Mouse (Mus musculus): ENCODE measurements at regions not wholly inside any gene's neighbourhood (a gene's known extent, or its start where the extent isn't known, plus 50 kb on each side); places are given as distances from the start of the nearest gene placed in this dataset.

- no peak for DNase-seq
- Histone ChIP-seq H3K4me3 (replicated peaks; ENCODE audit: insufficient read depth, low read depth, low read length) (no peak overlapping the region), H3K27me3 (ENCODE audit: control insufficient read depth, insufficient read depth, low read length) (no peaks in the 10 kb centered on the region), H3K27ac (ENCODE audit: insufficient read depth, low read length) (no peak overlapping the region), H3K4me1 (ENCODE audit: control insufficient read depth, insufficient read depth, low read length) (no peaks in the 10 kb centered on the region)
- WGBS, result 87% methylated on average over 3 of the region's 3 CpGs
- no peak for TF ChIP-seq POLR2A (IDR thresholded peaks at IDR 0.05; ENCODE audit: borderline replicate concordance, insufficient read depth, low read length)
- no peak for TF ChIP-seq CTCF (IDR thresholded peaks at IDR 0.05; ENCODE audit: borderline replicate concordance, insufficient read depth, low read depth, low read length)
Observed at GRCm38 (mm10) chr12:97720554-97720953, 538.7 kb downstream of the Galc start.

- no peaks in the 10 kb centered on the region for H3K27me3 ChIP-seq (ENCODE audit: control insufficient read depth, insufficient read depth, low read length)
- WGBS, result 93% methylated on average over 5 of the region's 5 CpGs
- H3K27ac ChIP-seq (ENCODE audit: insufficient read depth, low read length), result no peak overlapping the region
- DNase-seq, result no peak
- H3K4me1 ChIP-seq (ENCODE audit: control insufficient read depth, insufficient read depth, low read length), result no peaks in the 10 kb centered on the region
- TF ChIP-seq POLR2A (IDR thresholded peaks at IDR 0.05; ENCODE audit: borderline replicate concordance, insufficient read depth, low read length) (no peak), CTCF (IDR thresholded peaks at IDR 0.05; ENCODE audit: borderline replicate concordance, insufficient read depth, low read depth, low read length) (no peak)
- H3K4me3 ChIP-seq (replicated peaks; ENCODE audit: insufficient read depth, low read depth, low read length), result no peak overlapping the region
Observed at GRCm38 (mm10) chr12:97717812-97718211, 541.4 kb downstream of the Galc start.

Data from cerebellum, adult 2 months (tissue).